Mouse (Mus musculus): ENCODE measurements around the gene Trabd. TPM values are rescaled to one million over a fixed set of nuclear protein-coding genes. Genes with fewer than 3 reads are reported as not detected.

Trabd gene
- polyA plus RNA-seq, 1 experiment, result 52.5 TPM

GRCm38 (mm10) chr15:89084826-89085225 lies 9.9 kb downstream of the Trabd start:
- H3K27me3 ChIP-seq (ENCODE audit: control insufficient read depth, insufficient read depth, low read length), result no peaks in the 10 kb centered on the region
- H3K4me1 ChIP-seq (ENCODE audit: control insufficient read depth, insufficient read depth, low read length), result peaks cover 17% of the 10 kb centered on the region
- no peak overlapping the region for H3K4me3 ChIP-seq (replicated peaks; ENCODE audit: insufficient read depth, low read depth, low read length)
- no peak for DNase-seq
- no peak for TF ChIP-seq CTCF (IDR thresholded peaks at IDR 0.05; ENCODE audit: borderline replicate concordance, insufficient read depth, low read depth, low read length)
- no peak for TF ChIP-seq POLR2A (IDR thresholded peaks at IDR 0.05; ENCODE audit: borderline replicate concordance, insufficient read depth, low read length)
- H3K27ac ChIP-seq (ENCODE audit: insufficient read depth, low read length), result no peak overlapping the region
- 63% methylated on average over 2 of the region's 2 CpGs for WGBS

- H3K4me1 ChIP-seq (ENCODE audit: control insufficient read depth, insufficient read depth, low read length), result peaks cover 19% of the 10 kb centered on the region
- peak within 1 kb of the TSS; percentile 88 for H3K4me3 ChIP-seq (replicated peaks; ENCODE audit: insufficient read depth, low read depth, low read length)
- 2% methylated on average over 38 of the region's 38 CpGs for WGBS
- peak within 1 kb of the TSS; percentile 89 for H3K27ac ChIP-seq (ENCODE audit: insufficient read depth, low read length)
- DNase-seq, result peak; percentile 94 to 95
- TF ChIP-seq POLR2A (IDR thresholded peaks at IDR 0.05; ENCODE audit: borderline replicate concordance, insufficient read depth, low read length), result peak; percentile 79
- TF ChIP-seq CTCF (IDR thresholded peaks at IDR 0.05; ENCODE audit: borderline replicate concordance, insufficient read depth, low read depth, low read length), result no peak
- no peaks in the 10 kb centered on the region for H3K27me3 ChIP-seq (ENCODE audit: control insufficient read depth, insufficient read depth, low read length)
Measured at GRCm38 (mm10) chr15:89088607-89089247, 13.8 kb downstream of the Trabd start, which contains the start of gene Selenoo. TSS of gene Selenoo (plus strand) at chr15:89089084.

- Histone ChIP-seq H3K4me3 (replicated peaks; ENCODE audit: insufficient read depth, low read depth, low read length) (peak overlapping the region; percentile 88), H3K27me3 (ENCODE audit: control insufficient read depth, insufficient read depth, low read length) (no peaks in the 10 kb centered on the region), H3K27ac (ENCODE audit: insufficient read depth, low read length) (peak overlapping the region; percentile 89), H3K4me1 (ENCODE audit: control insufficient read depth, insufficient read depth, low read length) (peaks cover 18% of the 10 kb centered on the region)
- TF ChIP-seq POLR2A (IDR thresholded peaks at IDR 0.05; ENCODE audit: borderline replicate concordance, insufficient read depth, low read length) (no peak), CTCF (IDR thresholded peaks at IDR 0.05; ENCODE audit: borderline replicate concordance, insufficient read depth, low read depth, low read length) (no peak)
- WGBS, result under 1% methylated on average over 68 of the region's 68 CpGs
- peak in 1 of 2 experiments; percentile 72 for DNase-seq
Measured at GRCm38 (mm10) chr15:89089248-89090051, 14.5 kb downstream of the Trabd start.

GRCm38 (mm10) chr15:89090662-89091061 lies 15.7 kb downstream of the Trabd start:
- no peak for TF ChIP-seq CTCF (IDR thresholded peaks at IDR 0.05; ENCODE audit: borderline replicate concordance, insufficient read depth, low read depth, low read length)
- TF ChIP-seq POLR2A (IDR thresholded peaks at IDR 0.05; ENCODE audit: borderline replicate concordance, insufficient read depth, low read length), result no peak
- DNase-seq, result no peak
- Histone ChIP-seq H3K27ac (ENCODE audit: insufficient read depth, low read length) (no peak overlapping the region), H3K4me3 (replicated peaks; ENCODE audit: insufficient read depth, low read depth, low read length) (no peak overlapping the region), H3K27me3 (ENCODE audit: control insufficient read depth, insufficient read depth, low read length) (no peaks in the 10 kb centered on the region), H3K4me1 (ENCODE audit: control insufficient read depth, insufficient read depth, low read length) (peaks cover 12% of the 10 kb centered on the region)
- WGBS, result 56% methylated on average over 4 of the region's 4 CpGs

GRCm38 (mm10) chr15:89092181-89092580 lies 17.3 kb downstream of the Trabd start:
- no peak overlapping the region for H3K27ac ChIP-seq (ENCODE audit: insufficient read depth, low read length)
- DNase-seq, result no peak
- H3K27me3 ChIP-seq (ENCODE audit: control insufficient read depth, insufficient read depth, low read length), result no peaks in the 10 kb centered on the region
- 61% methylated on average over 5 of the region's 5 CpGs for WGBS
- TF ChIP-seq CTCF (IDR thresholded peaks at IDR 0.05; ENCODE audit: borderline replicate concordance, insufficient read depth, low read depth, low read length) (no peak), POLR2A (IDR thresholded peaks at IDR 0.05; ENCODE audit: borderline replicate concordance, insufficient read depth, low read length) (no peak)
- H3K4me3 ChIP-seq (replicated peaks; ENCODE audit: insufficient read depth, low read depth, low read length), result no peak overlapping the region
- peaks cover 15% of the 10 kb centered on the region for H3K4me1 ChIP-seq (ENCODE audit: control insufficient read depth, insufficient read depth, low read length)

- Histone ChIP-seq H3K27ac (ENCODE audit: insufficient read depth, low read length) (peak overlapping the region; percentile 64), H3K4me1 (ENCODE audit: control insufficient read depth, insufficient read depth, low read length) (peaks cover 59% of the 10 kb centered on the region), H3K27me3 (ENCODE audit: control insufficient read depth, insufficient read depth, low read length) (no peaks in the 10 kb centered on the region), H3K4me3 (replicated peaks; ENCODE audit: insufficient read depth, low read depth, low read length) (no peak overlapping the region)
- DNase-seq, result no peak
- TF ChIP-seq POLR2A (IDR thresholded peaks at IDR 0.05; ENCODE audit: borderline replicate concordance, insufficient read depth, low read length) (no peak), CTCF (IDR thresholded peaks at IDR 0.05; ENCODE audit: borderline replicate concordance, insufficient read depth, low read depth, low read length) (no peak)
- 47% methylated on average over 5 of the region's 5 CpGs for WGBS
Measured at GRCm38 (mm10) chr15:89097450-89097849, 22.5 kb downstream of the Trabd start.

- H3K4me3 ChIP-seq (replicated peaks; ENCODE audit: insufficient read depth, low read depth, low read length), result no peak overlapping the region
- TF ChIP-seq CTCF (IDR thresholded peaks at IDR 0.05; ENCODE audit: borderline replicate concordance, insufficient read depth, low read depth, low read length) (no peak), POLR2A (IDR thresholded peaks at IDR 0.05; ENCODE audit: borderline replicate concordance, insufficient read depth, low read length) (no peak; the same call in 1 of the 2 replicates)
- DNase-seq, result peak; percentile 72 to 88
- peak overlapping the region; percentile 12 for H3K27ac ChIP-seq (ENCODE audit: insufficient read depth, low read length)
- H3K27me3 ChIP-seq (ENCODE audit: control insufficient read depth, insufficient read depth, low read length), result no peaks in the 10 kb centered on the region
- WGBS, result 8% methylated on average over 7 of the region's 7 CpGs
- H3K4me1 ChIP-seq (ENCODE audit: control insufficient read depth, insufficient read depth, low read length), result peaks cover 64% of the 10 kb centered on the region
Measured at GRCm38 (mm10) chr15:89098616-89099015, 23.7 kb downstream of the Trabd start.
